Mouse (Mus musculus): ENCODE data around the gene Lman2l.

GRCm38 (mm10) chr1:36489661-36490060, 44.6 kb upstream of the Lman2l start:
- no peak for TF ChIP-seq ZC3H11A (IDR thresholded peaks at IDR 0.05; ENCODE audit: borderline replicate concordance, low read depth, low read length)
- TF ChIP-seq HCFC1 (IDR thresholded peaks at IDR 0.05; ENCODE audit: borderline replicate concordance, insufficient read depth, low read length) = no peak
- TF ChIP-seq MAFK (IDR thresholded peaks at IDR 0.05; ENCODE audit: insufficient read depth, low read depth, low read length) = no peak
- TF ChIP-seq ZNF384 (IDR thresholded peaks at IDR 0.05; ENCODE audit: low read depth, low read length) = no peak
